Mouse (Mus musculus) hindbrain, embryonic 12.5 days (tissue): Measurements from ENCODE around the gene Tas2r143. TPM values are rescaled to one million over a fixed set of nuclear protein-coding genes. Genes with fewer than 3 reads are reported as not detected.

Experiments
- ATAC-seq: fragments of 200-750 bp; cut with Nextera tagmentation; 2 replicates; pipeline ENCODE4 v1.8.0; 2017; ENCODE audit warnings: moderate TSS enrichment; ENCODE audit not compliant: low FRiP score
- H3K27ac ChIP-seq: fragments of 300-500 bp; sonication (generic); 2 replicates; pipeline ENCODE4 v1.5.1; 2016; ENCODE audit warnings: mild to moderate bottlenecking
- H3K27me3 ChIP-seq: fragments of 300-500 bp; sonication (generic); 2 replicates; pipeline ENCODE4 v1.6.1; 2016; ENCODE audit warnings: mild to moderate bottlenecking
- H3K36me3 ChIP-seq: fragments of 300-500 bp; sonication (generic); 2 replicates; pipeline ENCODE4 v1.6.1; 2016; ENCODE audit warnings: mild to moderate bottlenecking
- H3K4me1 ChIP-seq: fragments of 300-500 bp; sonication (generic); 2 replicates; pipeline ENCODE4 v1.6.1; 2016
- H3K4me2 ChIP-seq: fragments of 300-500 bp; sonication (generic); replicated peaks from 2 replicates; pipeline ENCODE4 v1.6.1; 2016; ENCODE audit warnings: mild to moderate bottlenecking
- H3K4me3 ChIP-seq: fragments of 300-500 bp; sonication (generic); 2 replicates; pipeline ENCODE4 v1.5.1; 2016; ENCODE audit warnings: mild to moderate bottlenecking
- H3K9ac ChIP-seq: fragments of 300-500 bp; sonication (generic); 2 replicates; pipeline ENCODE4 v1.6.1; 2016; ENCODE audit warnings: mild to moderate bottlenecking, moderate library complexity
- H3K9me3 ChIP-seq: fragments of 300-500 bp; sonication (generic); replicated peaks from 2 replicates; pipeline ENCODE4 v1.6.1; 2016; ENCODE audit warnings: mild to moderate bottlenecking
- WGBS: fragments of 180-500 bp; shearing (Covaris S2); methylation state at CpG from one replicate; pipeline ENCODE4 v1.1.7; 2016; 5-methylcytosine and 5-hydroxymethylcytosine counted together
- polyA plus RNA-seq: library from polyadenylated mRNA; unstranded; fragments of >200 nt; fragmentation: Nextera tagmentation; extraction: Ambion mirVana; gene quantifications from 2 replicates; pipeline ENCODE4 v1.2.1, GENCODE M21; 2016

Gene Tas2r143
- polyA plus RNA-seq, 1 experiment from 2014 or later = not detected

- H3K4me1 ChIP-seq = peaks cover under 1% of the 10 kb centered on the region; the same call in 1 of the 2 replicates
- ATAC-seq = no peak
- H3K9me3 ChIP-seq = no peaks in the 10 kb centered on the region
- WGBS = 73% methylated on average over 9 of the region's 9 CpGs
- H3K9ac ChIP-seq = no peak overlapping the region
- H3K36me3 ChIP-seq = peaks cover 56% of the 10 kb centered on the region
- H3K27me3 ChIP-seq = no peaks in the 10 kb centered on the region
- no peak overlapping the region for H3K4me3 ChIP-seq
- no peak overlapping the region for H3K27ac ChIP-seq
- H3K4me2 ChIP-seq = no peak overlapping the region
Observed at GRCm38 (mm10) chr6:42359364-42360147, 40.5 kb upstream of the Tas2r143 start.

GRCm38 (mm10) chr6:42360231-42360840 lies 39.7 kb upstream of the Tas2r143 start:
- WGBS = 79% methylated on average over 6 of the region's 6 CpGs
- H3K4me2 ChIP-seq = no peak overlapping the region
- H3K9me3 ChIP-seq = no peaks in the 10 kb centered on the region
- H3K36me3 ChIP-seq = peaks cover 50% of the 10 kb centered on the region
- no peak for ATAC-seq
- no peak overlapping the region for H3K27ac ChIP-seq
- H3K9ac ChIP-seq = no peak overlapping the region
- H3K27me3 ChIP-seq = no peaks in the 10 kb centered on the region
- no peak overlapping the region for H3K4me3 ChIP-seq
- H3K4me1 ChIP-seq = no peaks in the 10 kb centered on the region

DNA sequence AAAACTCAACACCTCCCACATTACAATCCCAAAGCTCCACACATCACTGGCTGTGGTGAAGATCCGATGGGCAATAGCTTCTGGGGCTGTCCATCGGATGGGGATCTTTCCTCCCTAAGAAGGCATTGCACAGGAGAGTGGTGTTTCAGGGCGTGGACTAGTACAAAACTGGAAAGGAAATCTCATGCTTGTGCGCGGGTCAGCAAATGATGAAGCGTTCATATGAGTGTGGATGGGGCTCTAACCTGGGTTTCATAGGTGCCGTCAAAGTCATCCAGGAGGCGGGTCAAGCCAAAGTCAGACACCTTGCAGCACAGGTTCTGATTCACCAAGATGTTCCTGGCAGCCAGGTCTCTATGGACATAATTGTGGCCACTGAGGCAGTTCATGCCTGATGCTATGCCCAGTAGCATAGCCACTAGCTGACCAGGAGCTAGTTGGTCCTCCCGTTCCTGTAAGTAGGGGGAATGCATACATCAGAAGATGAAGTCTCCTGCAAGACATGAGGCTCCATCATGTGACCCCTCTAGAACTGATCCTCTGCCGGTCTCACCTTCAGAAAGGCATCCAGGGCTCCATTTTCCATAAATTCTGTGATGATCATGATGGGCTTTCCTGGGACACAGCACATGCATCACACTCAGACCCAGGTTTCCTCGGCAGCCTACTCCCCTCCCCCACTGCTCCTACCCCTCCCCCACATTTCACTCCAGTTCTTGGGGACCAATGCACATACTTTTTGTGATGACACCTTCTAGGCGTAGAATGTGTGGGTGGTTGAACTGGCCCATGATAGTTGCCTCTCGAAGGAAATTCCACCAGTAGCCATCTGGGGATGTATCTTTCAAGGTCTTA lies 38.8 kb upstream of the Tas2r143 start:
- Histone ChIP-seq H3K27me3 (no peaks in the 10 kb centered on the region), H3K4me2 (no peak overlapping the region), H3K9ac (no peak overlapping the region), H3K36me3 (peaks cover 41% of the 10 kb centered on the region), H3K27ac (no peak overlapping the region), H3K4me1 (no peaks in the 10 kb centered on the region), H3K9me3 (no peaks in the 10 kb centered on the region), H3K4me3 (no peak overlapping the region)
- ATAC-seq = no peak
- 97% methylated on average over 13 of the region's 13 CpGs for WGBS

DNA sequence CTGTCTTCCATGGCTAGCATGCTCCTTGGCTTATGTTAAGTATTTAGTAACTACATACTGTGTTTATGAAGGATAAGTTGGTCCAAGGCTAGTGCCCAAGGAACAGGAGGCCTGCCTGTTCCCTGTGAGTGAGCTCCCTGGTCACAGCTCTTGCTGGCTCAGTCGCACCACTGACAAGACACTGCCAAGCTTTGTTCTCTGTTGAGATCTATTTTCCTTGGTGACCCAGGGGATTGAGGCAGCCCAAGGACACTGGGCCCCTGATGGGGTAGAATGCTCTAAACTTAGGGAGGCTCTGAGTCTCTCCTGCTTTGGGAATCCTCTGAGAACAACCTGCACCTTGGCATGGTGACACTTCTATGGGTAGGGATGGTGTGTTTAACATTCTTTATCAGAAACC lies 38.0 kb upstream of the Tas2r143 start:
- H3K4me1 ChIP-seq = no peaks in the 10 kb centered on the region
- no peak overlapping the region for H3K27ac ChIP-seq
- H3K4me2 ChIP-seq = no peak overlapping the region
- no peaks in the 10 kb centered on the region for H3K27me3 ChIP-seq
- peaks cover 33% of the 10 kb centered on the region for H3K36me3 ChIP-seq
- H3K9me3 ChIP-seq = no peaks in the 10 kb centered on the region
- H3K9ac ChIP-seq = no peak overlapping the region
- no peak for ATAC-seq
- H3K4me3 ChIP-seq = no peak overlapping the region
- 67% methylated on average over 1 of the region's 1 CpGs for WGBS

GRCm38 (mm10) chr6:42362497-42362896 lies 37.5 kb upstream of the Tas2r143 start:
- 89% methylated on average over 1 of the region's 1 CpGs for WGBS
- H3K27ac ChIP-seq = no peak overlapping the region
- H3K4me3 ChIP-seq = no peak overlapping the region
- no peaks in the 10 kb centered on the region for H3K4me1 ChIP-seq
- no peak overlapping the region for H3K4me2 ChIP-seq
- peaks cover 29% of the 10 kb centered on the region for H3K36me3 ChIP-seq
- ATAC-seq = no peak
- no peak overlapping the region for H3K9ac ChIP-seq
- no peaks in the 10 kb centered on the region for H3K27me3 ChIP-seq
- H3K9me3 ChIP-seq = no peaks in the 10 kb centered on the region

- Histone ChIP-seq H3K9me3 (no peaks in the 10 kb centered on the region), H3K27me3 (no peaks in the 10 kb centered on the region), H3K27ac (no peak overlapping the region), H3K36me3 (peaks cover 24% of the 10 kb centered on the region), H3K4me1 (no peaks in the 10 kb centered on the region), H3K4me2 (no peak overlapping the region), H3K4me3 (no peak overlapping the region), H3K9ac (no peak overlapping the region)
- no peak for ATAC-seq
- 62% methylated on average over 3 of the region's 3 CpGs for WGBS
Observed at GRCm38 (mm10) chr6:42362974-42363373, 37.1 kb upstream of the Tas2r143 start.

GRCm38 (mm10) chr6:42364066-42364465 lies 36.0 kb upstream of the Tas2r143 start:
- no peak for ATAC-seq
- Histone ChIP-seq H3K9me3 (no peaks in the 10 kb centered on the region), H3K4me2 (no peak overlapping the region), H3K9ac (no peak overlapping the region), H3K27ac (no peak overlapping the region), H3K36me3 (peaks cover 13% of the 10 kb centered on the region), H3K27me3 (no peaks in the 10 kb centered on the region), H3K4me1 (no peaks in the 10 kb centered on the region), H3K4me3 (no peak overlapping the region)
- 82% methylated on average over 4 of the region's 4 CpGs for WGBS

DNA sequence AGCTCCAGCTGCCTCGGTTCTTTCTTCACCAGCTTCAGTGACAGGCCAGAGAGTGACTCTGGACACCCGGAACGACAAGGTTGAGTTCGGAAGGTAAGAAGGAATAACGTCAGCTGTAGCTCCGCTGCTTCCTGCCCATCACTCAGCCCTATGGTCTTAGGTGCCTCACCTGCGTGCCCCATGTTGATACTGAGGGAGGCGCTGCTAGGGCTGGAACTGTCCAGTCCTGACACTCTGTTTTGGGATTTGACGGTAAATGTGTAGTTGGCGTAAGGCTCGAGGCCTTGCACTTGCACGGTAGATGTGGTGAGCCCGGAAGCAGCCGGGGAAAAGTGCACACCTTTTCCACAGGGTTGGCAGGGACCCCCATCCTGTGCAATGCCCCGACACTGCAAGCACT lies 35.4 kb upstream of the Tas2r143 start:
- H3K4me3 ChIP-seq = no peak overlapping the region
- H3K4me1 ChIP-seq = no peaks in the 10 kb centered on the region
- no peak overlapping the region for H3K9ac ChIP-seq
- H3K9me3 ChIP-seq = no peaks in the 10 kb centered on the region
- H3K36me3 ChIP-seq = peaks cover 9% of the 10 kb centered on the region; the same call in 1 of the 2 replicates
- WGBS = 88% methylated on average over 15 of the region's 15 CpGs
- no peak for ATAC-seq
- no peak overlapping the region for H3K27ac ChIP-seq
- no peak overlapping the region for H3K4me2 ChIP-seq
- H3K27me3 ChIP-seq = no peaks in the 10 kb centered on the region

- no peak overlapping the region for H3K27ac ChIP-seq
- H3K9ac ChIP-seq = no peak overlapping the region
- 89% methylated on average over 6 of the region's 6 CpGs for WGBS
- H3K4me2 ChIP-seq = no peak overlapping the region
- no peaks in the 10 kb centered on the region for H3K4me1 ChIP-seq
- no peak for ATAC-seq
- H3K27me3 ChIP-seq = no peaks in the 10 kb centered on the region
- H3K4me3 ChIP-seq = no peak overlapping the region
- H3K9me3 ChIP-seq = no peaks in the 10 kb centered on the region
- H3K36me3 ChIP-seq = 0 out of 2 replicates have a peak, but pooled peaks cover 6% of the 10 kb centered on the region
Observed at GRCm38 (mm10) chr6:42365215-42365614, 34.8 kb upstream of the Tas2r143 start.

- no peak for ATAC-seq
Observed at GRCm38 (mm10) chr6:42369870-42370269, 30.2 kb upstream of the Tas2r143 start.

GRCm38 (mm10) chr6:42370630-42371363 lies 29.2 kb upstream of the Tas2r143 start:
- ATAC-seq = no peak
- Histone ChIP-seq H3K27me3 (peaks cover 18% of the 10 kb centered on the region), H3K4me2 (no peak overlapping the region), H3K9me3 (no peaks in the 10 kb centered on the region), H3K27ac (no peak overlapping the region), H3K4me3 (no peak overlapping the region), H3K9ac (no peak overlapping the region), H3K36me3 (no peaks in the 10 kb centered on the region), H3K4me1 (peaks cover 11% of the 10 kb centered on the region)
- WGBS = 48% methylated on average over 4 of the region's 4 CpGs

More at GRCm38 (mm10) chr6:42369870-42370269, 30.2 kb upstream of the Tas2r143 start:
- 5% methylated on average over 3 of the region's 3 CpGs for WGBS
- Histone ChIP-seq H3K27me3 (peaks cover 18% of the 10 kb centered on the region), H3K9ac (no peak overlapping the region), H3K9me3 (no peaks in the 10 kb centered on the region), H3K27ac (no peak overlapping the region), H3K4me1 (peaks cover 11% of the 10 kb centered on the region), H3K4me2 (no peak overlapping the region), H3K36me3 (no peaks in the 10 kb centered on the region), H3K4me3 (no peak overlapping the region)

GRCm38 (mm10) chr6:42372001-42372400 lies 28.0 kb upstream of the Tas2r143 start:
- H3K27ac ChIP-seq = no peak overlapping the region
- H3K4me1 ChIP-seq = peaks cover 11% of the 10 kb centered on the region
- H3K9me3 ChIP-seq = no peaks in the 10 kb centered on the region
- H3K27me3 ChIP-seq = peaks cover 18% of the 10 kb centered on the region
- no peaks in the 10 kb centered on the region for H3K36me3 ChIP-seq
- no peak overlapping the region for H3K9ac ChIP-seq
- 10% methylated on average over 3 of the region's 3 CpGs for WGBS
- ATAC-seq = peak; percentile 32
- no peak overlapping the region for H3K4me3 ChIP-seq
- H3K4me2 ChIP-seq = peak overlapping the region; percentile 97
